Mouse (Mus musculus) kidney, embryonic 16.5 days (tissue): ENCODE measurements around the gene App. TPM values are rescaled to one million over a fixed set of nuclear protein-coding genes. Genes with fewer than 3 reads are reported as not detected.

Experiments
- ATAC-seq: fragments of 200-750 bp; cut with Nextera tagmentation; 2 replicates; pipeline ENCODE4 v1.8.0; 2017; ENCODE audit warnings: moderate TSS enrichment; ENCODE audit not compliant: low FRiP score, low TSS enrichment
- H3K27ac ChIP-seq: fragments of 300-500 bp; sonication (generic); 2 replicates; pipeline ENCODE4 v1.5.1; 2014; ENCODE audit warnings: low read length
- H3K27me3 ChIP-seq: fragments of 300-500 bp; sonication (generic); 2 replicates; pipeline ENCODE4 v1.6.1; 2014; ENCODE audit warnings: low read length, control low read depth, mixed read lengths; ENCODE audit not compliant: insufficient read depth
- H3K36me3 ChIP-seq: fragments of 300-500 bp; sonication (generic); 2 replicates; pipeline ENCODE4 v1.6.1; 2014; ENCODE audit warnings: low read length, control low read depth, mixed read lengths; ENCODE audit not compliant: insufficient read depth
- H3K4me1 ChIP-seq: fragments of 300-500 bp; sonication (generic); 2 replicates; pipeline ENCODE4 v1.6.1; 2014; ENCODE audit warnings: low read length, control low read depth, mixed read lengths; ENCODE audit not compliant: insufficient read depth
- H3K4me2 ChIP-seq: fragments of 300-500 bp; sonication (generic); replicated peaks from 2 replicates; pipeline ENCODE4 v1.6.1; 2014; ENCODE audit warnings: low read depth, low read length
- H3K4me3 ChIP-seq: fragments of 300-500 bp; sonication (generic); 2 replicates; pipeline ENCODE4 v1.5.1; 2014; ENCODE audit warnings: mild to moderate bottlenecking, low read length
- H3K9ac ChIP-seq: fragments of 300-500 bp; sonication (generic); replicated peaks from 2 replicates; pipeline ENCODE4 v1.6.1; 2014; ENCODE audit warnings: low read length
- H3K9me3 ChIP-seq: fragments of 300-500 bp; sonication (generic); 2 replicates; pipeline ENCODE4 v1.6.1; 2016; ENCODE audit warnings: low read length, control low read depth
- WGBS: fragments of 180-500 bp; shearing (Covaris S2); extraction: QIAGEN DNeasy Blood & Tissue Kit; methylation state at CpG from one replicate; pipeline ENCODE4 v1.1.7; 2014; 5-methylcytosine and 5-hydroxymethylcytosine counted together
- polyA plus RNA-seq: library from polyadenylated mRNA; unstranded; fragments of >200 nt; fragmentation: Nextera tagmentation; extraction: Ambion mirVana; gene quantifications from 2 replicates; pipeline ENCODE4 v1.2.1, GENCODE M21; 2015

The App gene
- polyA plus RNA-seq, 1 experiment from 2014 or later, result 336 TPM

- H3K27ac ChIP-seq, result no peak overlapping the region
- 91% methylated on average over 7 of the region's 7 CpGs for WGBS
Observed at GRCm38 (mm10) chr16:85130861-85131556, 42.6 kb downstream of the App start.

DNA sequence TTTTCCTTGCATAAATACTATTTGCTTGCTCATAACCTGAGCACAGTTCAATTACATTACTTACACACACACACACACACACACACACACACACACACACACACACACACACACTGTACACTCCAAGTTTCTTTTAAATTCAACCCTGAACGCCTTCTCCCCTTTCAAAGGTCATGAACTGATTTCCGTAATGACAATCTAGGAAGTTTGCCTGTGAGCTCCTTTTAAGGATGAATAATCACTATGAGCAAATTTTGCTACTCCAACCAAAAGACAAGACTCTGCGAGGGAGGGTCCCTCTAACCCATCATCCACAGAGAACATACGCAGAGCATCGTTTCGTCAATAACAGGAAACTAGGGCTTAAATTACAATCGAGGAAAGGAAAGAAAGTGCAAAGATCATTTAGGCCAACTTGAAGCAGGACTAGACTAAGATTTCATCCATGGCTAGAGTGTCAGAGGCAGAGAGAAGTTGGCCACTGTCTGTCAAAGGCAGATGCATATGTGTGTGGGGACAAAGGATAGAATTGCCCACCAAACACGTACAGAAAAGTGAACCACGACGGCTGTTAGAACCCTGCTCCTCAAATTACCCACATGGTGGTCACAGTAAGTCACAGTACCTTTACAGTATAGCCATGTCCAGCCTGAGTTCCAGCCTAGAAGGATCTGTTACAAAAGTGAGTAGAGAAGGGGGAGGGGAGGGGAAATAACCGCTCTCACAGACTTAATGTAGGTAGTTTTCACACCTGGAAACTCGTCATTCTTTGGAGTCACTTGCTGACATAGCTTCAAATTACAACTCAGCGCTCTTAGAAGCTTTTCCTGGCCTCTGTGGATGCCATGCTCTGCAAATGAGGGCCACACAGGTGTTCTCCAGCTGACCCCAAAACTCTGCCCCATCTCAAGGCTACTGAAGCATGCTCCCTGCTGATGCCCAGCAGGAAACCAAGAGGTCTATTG lies 44.6 kb downstream of the App start:
- peak; percentile 55 for ATAC-seq
- no peak overlapping the region for H3K4me3 ChIP-seq
- 0 out of 2 replicates have a peak overlapping the region, but pooled peaks have one; percentile 9 for H3K9ac ChIP-seq
- peaks cover 4% of the 10 kb centered on the region; the same call in 1 of the 2 replicates for H3K36me3 ChIP-seq
- H3K27ac ChIP-seq, result peak overlapping the region; percentile 85
- no peak overlapping the region; the same call in 1 of the 2 replicates for H3K4me2 ChIP-seq
- H3K4me1 ChIP-seq, result peaks cover 63% of the 10 kb centered on the region
- no peaks in the 10 kb centered on the region for H3K9me3 ChIP-seq
- WGBS, result 7% methylated on average over 13 of the region's 13 CpGs
- H3K27me3 ChIP-seq, result no peaks in the 10 kb centered on the region

More at GRCm38 (mm10) chr16:85130861-85131556, 42.6 kb downstream of the App start:
- Histone ChIP-seq H3K4me2 (no peak overlapping the region), H3K9me3 (no peaks in the 10 kb centered on the region), H3K36me3 (no peaks in the 10 kb centered on the region), H3K4me3 (no peak overlapping the region), H3K4me1 (peaks cover 67% of the 10 kb centered on the region), H3K9ac (no peak overlapping the region), H3K27me3 (no peaks in the 10 kb centered on the region)
- ATAC-seq, result no peak

DNA sequence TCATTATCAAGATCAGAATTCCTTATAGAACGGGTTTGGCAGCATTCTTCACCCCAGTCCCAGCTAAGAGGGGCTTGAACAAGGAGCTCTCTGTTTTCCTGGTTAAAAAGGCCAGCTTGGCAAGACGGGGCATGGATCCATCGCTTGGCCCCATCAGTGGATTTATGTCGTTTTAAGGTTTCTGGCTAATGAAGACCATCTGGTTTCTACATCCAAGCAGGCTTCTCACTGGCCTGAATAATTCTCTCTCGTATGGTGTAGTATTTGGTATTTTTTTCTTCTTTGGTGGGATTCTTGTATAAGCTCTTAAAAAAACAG lies 45.3 kb downstream of the App start:
- Histone ChIP-seq H3K36me3 (peaks cover 4% of the 10 kb centered on the region; the same call in 1 of the 2 replicates), H3K27me3 (no peaks in the 10 kb centered on the region), H3K4me3 (no peak overlapping the region), H3K27ac (peak overlapping the region; percentile 85), H3K9me3 (no peaks in the 10 kb centered on the region), H3K4me2 (no peak overlapping the region), H3K9ac (no peak overlapping the region), H3K4me1 (peaks cover 56% of the 10 kb centered on the region)
- peak; percentile 28; the same call in 1 of the 2 replicates for ATAC-seq
- 19% methylated on average over 5 of the region's 5 CpGs for WGBS

DNA sequence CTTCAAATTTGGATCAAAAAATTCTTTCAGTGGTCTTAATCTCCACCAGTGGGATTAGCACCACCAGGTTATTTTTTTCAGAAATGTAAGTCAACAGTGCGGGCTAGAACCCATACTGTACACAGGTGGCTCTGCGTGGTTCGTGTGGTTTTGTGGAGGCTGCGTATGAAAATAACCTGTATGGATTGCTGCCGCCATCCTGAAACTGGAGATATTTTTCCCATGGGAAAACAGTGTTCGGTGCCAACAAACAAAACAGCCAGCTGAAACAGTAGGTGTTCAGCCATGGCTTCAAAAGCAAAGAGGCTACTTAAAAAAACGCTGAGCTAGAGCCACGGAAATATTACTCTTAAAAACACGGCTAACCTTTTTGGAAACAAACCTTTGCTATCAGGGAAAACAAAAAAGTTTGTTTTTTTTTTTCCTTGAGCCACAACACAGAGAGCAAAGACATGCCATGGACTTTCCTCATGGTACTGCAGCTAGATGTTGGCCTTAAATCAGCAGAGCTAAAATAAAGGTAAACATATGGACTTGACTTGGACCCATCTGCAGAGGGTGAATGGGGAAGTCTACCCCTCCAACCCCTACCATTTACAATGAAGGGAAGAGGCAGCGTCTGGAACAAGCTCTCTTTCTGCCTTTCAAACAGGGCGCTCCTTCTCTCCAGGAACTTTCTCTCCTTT lies 45.8 kb downstream of the App start:
- Histone ChIP-seq H3K4me2 (no peak overlapping the region), H3K36me3 (peaks cover 4% of the 10 kb centered on the region; the same call in 1 of the 2 replicates), H3K4me1 (peaks cover 51% of the 10 kb centered on the region), H3K27ac (peak overlapping the region; percentile 85), H3K27me3 (no peaks in the 10 kb centered on the region), H3K9me3 (no peaks in the 10 kb centered on the region), H3K9ac (no peak overlapping the region), H3K4me3 (no peak overlapping the region)
- 56% methylated on average over 11 of the region's 11 CpGs for WGBS
- ATAC-seq, result no peak; the same call in 1 of the 2 replicates

- ATAC-seq, result no peak
- 87% methylated on average over 4 of the region's 4 CpGs for WGBS
- Histone ChIP-seq H3K4me3 (no peak overlapping the region), H3K9me3 (no peaks in the 10 kb centered on the region), H3K4me2 (no peak overlapping the region), H3K9ac (no peak overlapping the region), H3K4me1 (peaks cover 37% of the 10 kb centered on the region), H3K36me3 (peaks cover 6% of the 10 kb centered on the region; the same call in 1 of the 2 replicates), H3K27me3 (no peaks in the 10 kb centered on the region), H3K27ac (no peak overlapping the region)
Observed at GRCm38 (mm10) chr16:85124649-85125048, 48.9 kb downstream of the App start.

DNA sequence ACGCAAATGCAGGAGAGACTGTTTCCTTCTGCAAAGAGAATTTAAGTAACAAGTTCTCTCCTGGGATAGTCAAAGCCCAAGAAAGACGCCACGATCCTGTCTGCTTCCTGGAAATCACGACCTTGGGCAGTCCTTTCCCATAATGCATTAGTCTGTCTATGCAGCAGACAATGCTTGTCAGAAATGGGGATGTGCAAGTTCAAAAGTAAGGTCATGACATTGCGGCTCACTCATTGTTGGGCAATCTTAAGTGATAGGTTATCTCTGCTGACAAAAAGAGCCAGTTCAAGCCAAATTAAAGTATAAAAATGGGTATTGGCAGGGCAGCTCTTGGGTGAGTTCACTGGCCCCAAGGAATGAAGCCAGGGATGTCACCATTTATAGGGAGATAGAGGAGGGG lies 51.6 kb downstream of the App start:
- ATAC-seq, result no peak
- Histone ChIP-seq H3K36me3 (peaks cover 16% of the 10 kb centered on the region; the same call in 1 of the 2 replicates), H3K9me3 (no peaks in the 10 kb centered on the region), H3K4me2 (no peak overlapping the region), H3K4me3 (no peak overlapping the region), H3K4me1 (peaks cover 15% of the 10 kb centered on the region), H3K27ac (no peak overlapping the region), H3K27me3 (no peaks in the 10 kb centered on the region), H3K9ac (no peak overlapping the region)
- 83% methylated on average over 5 of the region's 5 CpGs for WGBS

DNA sequence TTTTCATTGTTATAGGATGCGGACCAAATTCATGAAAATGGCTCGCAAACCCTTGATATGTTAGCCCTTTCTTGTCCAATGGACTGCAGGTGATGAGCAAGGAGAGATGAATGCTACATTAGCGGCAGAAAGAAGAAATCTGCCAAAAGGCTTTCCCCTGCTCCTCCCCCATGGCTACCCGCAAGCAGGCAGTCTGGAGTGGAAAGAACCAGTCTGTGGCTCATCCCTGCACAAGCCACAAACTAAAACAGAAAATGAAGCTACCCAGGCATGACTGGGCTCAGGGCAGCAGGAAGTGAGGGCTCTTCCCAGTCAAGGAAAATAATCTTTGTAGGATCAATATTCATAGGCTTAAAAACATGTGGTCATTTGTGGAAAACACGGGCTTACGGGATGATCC lies 54.6 kb downstream of the App start:
- Histone ChIP-seq H3K9me3 (no peaks in the 10 kb centered on the region), H3K27ac (no peak overlapping the region), H3K4me2 (no peak overlapping the region), H3K4me3 (no peak overlapping the region), H3K27me3 (no peaks in the 10 kb centered on the region), H3K36me3 (peaks cover 22% of the 10 kb centered on the region), H3K4me1 (peaks cover 8% of the 10 kb centered on the region), H3K9ac (no peak overlapping the region)
- ATAC-seq, result no peak
- 93% methylated on average over 6 of the region's 6 CpGs for WGBS

DNA sequence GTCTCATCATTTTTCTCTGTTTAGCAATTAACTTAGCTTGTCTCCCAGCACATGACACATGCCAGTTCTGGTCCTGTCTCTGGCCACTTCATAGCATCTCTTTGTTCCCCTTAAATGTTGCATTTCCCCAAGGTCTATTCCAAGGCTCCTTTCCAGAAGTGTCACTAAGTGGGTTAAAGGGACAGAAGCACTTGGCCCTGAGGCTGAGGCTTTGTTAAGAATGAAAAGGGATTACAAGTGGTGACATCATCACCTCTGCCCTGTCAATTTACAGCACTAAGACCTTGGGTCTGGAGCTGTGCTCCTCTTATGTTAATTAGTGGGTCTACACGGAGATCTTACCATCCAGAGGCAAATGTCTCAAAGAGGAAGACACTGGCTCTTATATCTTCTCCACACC lies 56.0 kb downstream of the App start:
- peaks cover 22% of the 10 kb centered on the region for H3K36me3 ChIP-seq
- WGBS, result 68% methylated on average over 1 of the region's 1 CpGs
- H3K27ac ChIP-seq, result no peak overlapping the region

GRCm38 (mm10) chr16:85115837-85116236 lies 57.7 kb downstream of the App start:
- no peak overlapping the region for H3K9ac ChIP-seq
- no peaks in the 10 kb centered on the region for H3K9me3 ChIP-seq
- no peak overlapping the region for H3K27ac ChIP-seq
- no peak overlapping the region for H3K4me3 ChIP-seq
- no peaks in the 10 kb centered on the region for H3K27me3 ChIP-seq
- ATAC-seq, result no peak
- H3K4me2 ChIP-seq, result no peak overlapping the region
- peaks cover 22% of the 10 kb centered on the region for H3K36me3 ChIP-seq
- WGBS, result 91% methylated on average over 5 of the region's 5 CpGs
- peaks cover 7% of the 10 kb centered on the region for H3K4me1 ChIP-seq

More for the DNA sequence above, 56.0 kb downstream of the App start:
- H3K9ac ChIP-seq, result no peak overlapping the region
- no peaks in the 10 kb centered on the region for H3K27me3 ChIP-seq
- H3K4me3 ChIP-seq, result no peak overlapping the region
- ATAC-seq, result no peak
- H3K9me3 ChIP-seq, result no peaks in the 10 kb centered on the region
- peaks cover 8% of the 10 kb centered on the region for H3K4me1 ChIP-seq
- no peak overlapping the region for H3K4me2 ChIP-seq
